11 mouse cellular contexts compared by ENCODE assay signal in genomic region chr16:17085636-17086035, GRCm38 (mm10). TPM values are rescaled to one million over a fixed set of nuclear protein-coding genes. Genes with fewer than 3 reads are reported as not detected.
DNase-seq lines count a peak whose midpoint lies in the region; TF ChIP-seq lines count a peak whose summit lies in the region.
"Had no signal": no experiment of that assay in that cellular context is flagged by ENCODE, and none has a peak within 500 bp of the region (broad histone marks: within the 10 kb centered on the region; RNA-seq: fewer than 3 reads in every experiment).

No protein-coding gene starts in this region.

- WGBS in heart, embryonic 10.5 days: 71% methylated on average over 4 of the region's 4 CpGs
- 91% methylated on average over 4 of the region's 4 CpGs for WGBS in cerebellum, adult 2 months

- TF ChIP-seq POLR2A in cerebellum, adult 2 months (IDR thresholded peaks at IDR 0.05; ENCODE audit: borderline replicate concordance, insufficient read depth, low read length): no peak

- peaks cover 15% of the 10 kb centered on the region for H3K4me1 ChIP-seq in heart, embryonic 10.5 days
- H3K4me1 ChIP-seq in cerebellum, adult 2 months (ENCODE audit: control insufficient read depth, insufficient read depth, low read length): no peaks in the 10 kb centered on the region; the same call in 1 of the 2 replicates

- peaks cover 86% of the 10 kb centered on the region for H3K36me3 ChIP-seq in heart, embryonic 10.5 days

- no peaks in the 10 kb centered on the region for H3K9me3 ChIP-seq in heart, embryonic 10.5 days

- DNase-seq in heart, embryonic 10.5 days (ENCODE audit: low spot score): no peak
- DNase-seq in heart, postnatal 25 days (ENCODE audit: low spot score): no peak
- peak; percentile 61 for DNase-seq in urinary bladder, postnatal 14 days (ENCODE audit: low spot score)
- no peak for DNase-seq in urinary bladder, postnatal 10 days (ENCODE audit: low spot score)
- DNase-seq in induced T-regulatory cell, adult 2 months (ENCODE audit: low read depth): peak; percentile 40
- DNase-seq in testis, postnatal 10 days (ENCODE audit: low spot score): peak; percentile 50
- no peak for DNase-seq in cerebellum, adult 2 months
- no peak for DNase-seq in right cerebral cortex, adult 18-20 months
- DNase-seq: B cell, adult 2 months; cerebellum, postnatal 14 days; layer of hippocampus, postnatal 36 days had no signal

- H3K4me3 ChIP-seq in heart, embryonic 10.5 days: no peak overlapping the region
- H3K4me3 ChIP-seq in cerebellum, adult 2 months (replicated peaks; ENCODE audit: insufficient read depth, low read depth, low read length): no peak overlapping the region

- H3K27ac ChIP-seq in heart, embryonic 10.5 days: peak overlapping the region; percentile 36; the same call in 1 of the 2 replicates
- no peak overlapping the region for H3K27ac ChIP-seq in cerebellum, adult 2 months (ENCODE audit: insufficient read depth, low read length)

- intact Hi-C loops in heart, postnatal 25 days (cut with DNase I): no loop called here

- no peak for TF ChIP-seq CTCF in cerebellum, adult 2 months (IDR thresholded peaks at IDR 0.05; ENCODE audit: borderline replicate concordance, insufficient read depth, low read depth, low read length)

- no peaks in the 10 kb centered on the region for H3K27me3 ChIP-seq in heart, embryonic 10.5 days (ENCODE audit: insufficient read depth, poor library complexity, severe bottlenecking)
- no peaks in the 10 kb centered on the region for H3K27me3 ChIP-seq in cerebellum, adult 2 months (ENCODE audit: control insufficient read depth, insufficient read depth, low read length)

RNA-seq across cellular contexts. Expression of gene Ypel1, which starts 16.1 kb away (rescaled TPM):
- polyA plus RNA-seq in heart, embryonic 10.5 days (2016; fragmentation: Nextera tagmentation; extraction: Ambion mirVana): 16.6 and 27.6 TPM in 2 replicates
- 1 to 10 TPM; 1.5 to 1.8 TPM for total RNA-seq in heart, postnatal 25 days (2021)
- polyA plus RNA-seq in cerebellum, adult 2 months (2012; rRNA removed): 2.2 and 2.3 TPM in 2 replicates

RNA-seq across cellular contexts. Expression of gene Ppil2, which starts 25.4 kb away (rescaled TPM):
- polyA plus RNA-seq in heart, embryonic 10.5 days (2016; fragmentation: Nextera tagmentation; extraction: Ambion mirVana): 114 and 125 TPM in 2 replicates
- total RNA-seq in heart, postnatal 25 days (2021): 10 to 100 TPM; 33.7 to 38.6 TPM
- polyA plus RNA-seq in cerebellum, adult 2 months (2012; rRNA removed): 108 and 111 TPM in 2 replicates

RNA-seq across cellular contexts. Expression of gene 2610318N02Rik, which starts 39.3 kb away (rescaled TPM):
- polyA plus RNA-seq in heart, embryonic 10.5 days (2016; fragmentation: Nextera tagmentation; extraction: Ambion mirVana): 56.0 and 84.9 TPM in 2 replicates
- total RNA-seq in heart, postnatal 25 days (2021): not detected
- 0.81 and 1.2 TPM in 2 replicates for polyA plus RNA-seq in cerebellum, adult 2 months (2012; rRNA removed)

RNA-seq across cellular contexts. Expression of gene Sdf2l1, which starts 46.5 kb away (rescaled TPM):
- polyA plus RNA-seq in heart, embryonic 10.5 days (2016; fragmentation: Nextera tagmentation; extraction: Ambion mirVana): 115 and 145 TPM in 2 replicates
- total RNA-seq in heart, postnatal 25 days (2021): 10 to 100 TPM; 15.6 to 21.7 TPM
- 20.4 and 21.5 TPM in 2 replicates for polyA plus RNA-seq in cerebellum, adult 2 months (2012; rRNA removed)

RNA-seq across cellular contexts. Expression of gene Ydjc, which starts 58.8 kb away (rescaled TPM):
- polyA plus RNA-seq in heart, embryonic 10.5 days (2016; fragmentation: Nextera tagmentation; extraction: Ambion mirVana): 5.6 and 9.8 TPM in 2 replicates
- 1 to 10 TPM; 1.1 to 2.2 TPM for total RNA-seq in heart, postnatal 25 days (2021)
- 13.8 and 15.3 TPM in 2 replicates for polyA plus RNA-seq in cerebellum, adult 2 months (2012; rRNA removed)

Comparison
In these comparisons a context has a peak if more than half of its experiments do, and no peak if none do; other contexts are left out.
1. DNase-seq: peak in urinary bladder, postnatal 14 days (single experiment), induced T-regulatory cell, adult 2 months (single experiment) and testis, postnatal 10 days (single experiment); none in heart, embryonic 10.5 days (single experiment), heart, postnatal 25 days (single experiment), urinary bladder, postnatal 10 days (single experiment), cerebellum, adult 2 months (0 of 2) and right cerebral cortex, adult 18-20 months (single experiment).
2. RNA of gene 2610318N02Rik, which starts 39.3 kb away (polyA plus RNA-seq): 56.0 to 84.9 TPM in heart, embryonic 10.5 days; 0.81 to 1.2 TPM in cerebellum, adult 2 months; every median in the first group is over 10 times any median in the second.